Mouse (Mus musculus) liver, embryonic 14.5 days (tissue): Measurements from ENCODE around the gene Tox2. TPM values are rescaled to one million over a fixed set of nuclear protein-coding genes. Genes with fewer than 3 reads are reported as not detected.
A peak's percentile ranks its signal among the peaks of the same experiment; 100 is the strongest.

Source experiments
- ATAC-seq: fragments of 200-750 bp; cut with Nextera tagmentation; 2 replicates; pipeline ENCODE4 v1.8.0; 2017; ENCODE audit warnings: moderate number of reproducible peaks, mild to moderate bottlenecking, moderate library complexity; ENCODE audit not compliant: insufficient read depth
- DNase-seq, 3 experiments: peaks; one replicate each; pipeline ENCODE4 v3.0.0-alpha.2; 2012 to 2013; ENCODE audit warnings: low read depth in 3 of 3, low spot score in 3 of 3
- H3K27ac ChIP-seq: fragments of 300-500 bp; sonication (generic); 2 replicates; pipeline ENCODE4 v1.5.1; 2014; ENCODE audit warnings: moderate library complexity, mild to moderate bottlenecking, control low read depth, inconsistent platforms
- H3K27me3 ChIP-seq: fragments of 300-500 bp; sonication (generic); 2 replicates; pipeline ENCODE4 v1.6.1; 2014; ENCODE audit warnings: mild to moderate bottlenecking, low read length, moderate library complexity; ENCODE audit not compliant: control insufficient read depth, insufficient read depth
- H3K36me3 ChIP-seq: fragments of 300-500 bp; sonication (generic); replicated peaks from 2 replicates; pipeline ENCODE4 v1.6.1; 2014; ENCODE audit warnings: low read depth; ENCODE audit not compliant: control insufficient read depth, insufficient read depth
- H3K4me1 ChIP-seq, 2 experiments: fragments of 200-500 bp in 1 of 2; fragments of 300-500 bp in 1 of 2; sonication (generic) in 1 of 2; replicated peaks; 2 replicates each; pipeline ENCODE4 v1.6.1; 2012 to 2014; ENCODE audit warnings: antibody characterized with exemption in 1 of 2, inconsistent platforms in 1 of 2, low read length in 1 of 2; ENCODE audit not compliant: control insufficient read depth in 2 of 2, insufficient read depth in 2 of 2
- H3K4me2 ChIP-seq: fragments of 300-500 bp; sonication (generic); 2 replicates; pipeline ENCODE4 v1.6.1; 2014; ENCODE audit warnings: low read depth, mild to moderate bottlenecking, control low read depth, moderate library complexity
- H3K4me3 ChIP-seq, 2 experiments: fragments of 200-500 bp in 1 of 2; fragments of 300-500 bp in 1 of 2; sonication (generic) in 1 of 2; 2 replicates each; pipeline ENCODE4 v1.5.1; 2012 to 2014; ENCODE audit warnings: low read depth in 2 of 2, low read length in 2 of 2, mild to moderate bottlenecking in 2 of 2, control low read depth in 1 of 2, inconsistent platforms in 1 of 2, moderate library complexity in 1 of 2; ENCODE audit not compliant: insufficient read depth in 1 of 2
- H3K9ac ChIP-seq: fragments of 300-500 bp; sonication (generic); replicated peaks from 2 replicates; pipeline ENCODE4 v1.6.1; 2014; ENCODE audit warnings: mild to moderate bottlenecking, control low read depth, moderate library complexity
- H3K9me3 ChIP-seq: fragments of 300-500 bp; sonication (generic); 2 replicates; pipeline ENCODE4 v1.6.1; 2016; ENCODE audit warnings: low read length, mixed read lengths; ENCODE audit not compliant: control insufficient read depth
- CTCF ChIP-seq: IDR thresholded peaks from 2 replicates; pipeline ENCODE4 v1.5.1; 2016; ENCODE audit warnings: antibody characterized with exemption, low read depth, control low read depth
- EP300 ChIP-seq: IDR thresholded peaks from 2 replicates; pipeline ENCODE4 v1.6.1; 2016; ENCODE audit warnings: antibody characterized with exemption, low read depth
- WGBS: fragments of 180-500 bp; shearing (Covaris S2); extraction: QIAGEN DNeasy Blood & Tissue Kit; methylation state at CpG from one replicate; pipeline ENCODE4 v1.1.7; 2014; ENCODE audit not compliant: insufficient replicate concordance; 5-methylcytosine and 5-hydroxymethylcytosine counted together
- polyA plus RNA-seq, 2 experiments: library from polyadenylated mRNA; depleted of rRNA in 1 of 2; stranded (reverse) in 1 of 2; unstranded in 1 of 2; fragments of >200 nt; fragmentation: Nextera tagmentation in 1 of 2; extraction: Ambion mirVana in 1 of 2; gene quantifications; 2 replicates each; pipeline versions ENCODE4 v1.2.1 to v1.2.3; 2012 to 2014

The Tox2 gene
- polyA plus RNA-seq, 2 experiments = 0.25 to 0.71 TPM

DNA sequence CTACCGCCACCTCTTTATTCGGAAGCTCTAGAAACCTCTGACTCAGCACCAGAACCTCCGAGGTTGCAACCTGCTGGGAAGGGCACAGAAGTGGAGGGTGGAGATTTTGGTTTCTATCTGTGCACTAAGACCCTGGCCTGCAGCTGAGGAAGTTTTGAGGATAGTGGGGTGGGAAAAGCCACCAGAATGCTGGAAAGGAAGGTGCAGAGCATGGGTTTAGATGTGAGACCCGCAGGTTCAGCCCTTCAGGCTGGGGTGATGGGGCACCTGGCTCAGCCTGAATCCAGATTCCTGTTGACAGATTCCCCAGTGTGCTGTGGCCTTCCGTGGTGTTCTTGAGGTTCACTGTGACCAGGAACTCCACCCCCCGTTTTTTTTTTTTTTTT lies 2.3 kb downstream of the Tox2 start:
- Histone ChIP-seq H3K4me3 (no peak overlapping the region), H3K27me3 (peaks cover 44% of the 10 kb centered on the region), H3K9ac (no peak overlapping the region), H3K27ac (no peak overlapping the region), H3K4me1 (no peaks in the 10 kb centered on the region), H3K36me3 (no peaks in the 10 kb centered on the region), H3K4me2 (no peak overlapping the region), H3K9me3 (no peaks in the 10 kb centered on the region)
- no peak for ATAC-seq
- no peak for DNase-seq
- TF ChIP-seq EP300 = no peak
- TF ChIP-seq CTCF = no peak
- WGBS = 5% methylated on average over 6 of the region's 6 CpGs

DNA sequence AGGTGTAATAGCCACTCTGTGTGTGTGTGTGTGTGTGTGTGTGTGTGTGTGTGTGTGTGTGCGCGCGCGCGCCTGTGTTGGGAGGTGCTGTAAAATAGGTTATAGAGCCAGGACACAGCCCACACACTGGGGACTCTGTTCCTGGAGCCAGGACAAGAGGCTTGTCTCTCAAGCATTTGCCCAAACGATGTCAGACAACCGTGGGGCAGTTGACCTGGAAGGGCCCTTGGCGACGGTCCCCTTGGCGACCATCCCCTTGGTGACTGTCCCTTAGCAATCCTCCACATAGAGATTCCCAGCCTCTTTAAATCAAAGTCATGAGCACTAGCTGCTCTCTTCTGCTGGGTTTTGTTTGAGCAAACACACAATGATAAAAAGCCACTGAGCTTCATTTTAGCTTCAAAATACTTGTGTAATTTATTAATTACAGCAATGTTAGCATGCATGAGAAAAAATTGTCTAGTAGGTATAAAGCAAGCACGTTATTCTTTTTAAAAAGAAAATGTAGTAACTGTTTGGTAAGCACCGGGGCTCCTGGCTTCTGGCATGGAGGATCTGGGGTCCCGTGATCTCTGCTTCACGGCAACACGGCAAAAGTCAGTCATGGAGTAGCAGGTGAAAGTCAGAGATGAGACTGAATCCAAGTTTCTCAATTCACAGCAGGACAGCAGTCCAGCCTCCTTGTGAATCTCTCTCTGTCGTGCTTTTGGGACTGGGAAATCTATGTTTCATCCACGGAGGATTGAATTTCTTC lies 3.0 kb downstream of the Tox2 start:
- Histone ChIP-seq H3K9me3 (no peaks in the 10 kb centered on the region), H3K4me3 (no peak overlapping the region), H3K36me3 (no peaks in the 10 kb centered on the region), H3K9ac (no peak overlapping the region), H3K27ac (no peak overlapping the region), H3K27me3 (peaks cover 44% of the 10 kb centered on the region), H3K4me2 (no peak overlapping the region), H3K4me1 (no peaks in the 10 kb centered on the region)
- no peak for TF ChIP-seq CTCF
- TF ChIP-seq EP300 = no peak
- DNase-seq (no peak), ATAC-seq (no peak)
- WGBS = 56% methylated on average over 17 of the region's 17 CpGs

DNA sequence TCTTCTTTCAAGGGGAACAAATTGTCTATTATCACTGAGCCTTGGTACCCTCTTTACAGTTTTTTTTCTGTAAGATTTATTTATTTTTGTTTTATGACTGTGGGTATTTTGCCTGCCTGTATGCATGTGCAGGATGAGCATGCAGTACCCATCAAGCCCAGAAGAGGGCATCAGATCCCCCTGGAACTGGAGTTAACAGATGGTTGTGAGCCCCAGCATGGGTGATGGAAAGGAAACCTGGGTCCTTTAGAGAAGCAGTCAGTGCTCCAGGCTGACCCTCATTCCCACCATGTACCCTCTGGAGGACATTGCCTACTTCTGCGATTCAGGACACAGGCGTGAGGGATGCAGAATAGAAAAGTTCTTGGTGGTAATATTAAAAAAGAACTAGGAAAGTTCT lies 4.4 kb downstream of the Tox2 start:
- WGBS = 75% methylated on average over 2 of the region's 2 CpGs
- H3K9ac ChIP-seq = no peak overlapping the region
- no peaks in the 10 kb centered on the region for H3K4me1 ChIP-seq
- no peaks in the 10 kb centered on the region for H3K9me3 ChIP-seq
- no peak for ATAC-seq
- H3K36me3 ChIP-seq = no peaks in the 10 kb centered on the region
- H3K4me3 ChIP-seq = no peak overlapping the region
- H3K4me2 ChIP-seq = no peak overlapping the region
- TF ChIP-seq CTCF (peak; percentile 73), EP300 (no peak)
- peaks cover 39% of the 10 kb centered on the region for H3K27me3 ChIP-seq
- H3K27ac ChIP-seq = no peak overlapping the region
- no peak for DNase-seq

DNA sequence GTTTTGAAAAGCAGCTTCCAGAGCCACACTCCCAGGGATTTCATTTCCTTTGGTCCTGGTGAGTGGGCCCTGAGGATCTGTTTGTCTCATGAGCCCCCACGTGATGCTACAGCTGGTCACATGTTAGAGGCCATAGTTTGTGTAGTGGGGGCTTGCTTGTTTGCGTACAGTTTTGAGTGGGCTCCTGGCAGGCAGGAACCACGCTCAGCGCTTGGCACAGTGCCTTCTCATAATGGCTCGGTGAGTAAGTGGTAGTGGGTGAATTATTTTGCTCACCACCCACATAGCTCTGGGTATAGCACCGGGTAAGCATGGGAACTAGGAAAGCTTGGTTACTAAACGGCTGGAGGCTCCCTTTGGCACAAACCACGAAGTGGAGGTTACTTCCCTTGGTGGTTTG lies 6.2 kb downstream of the Tox2 start:
- H3K27me3 ChIP-seq = peaks cover 20% of the 10 kb centered on the region
- H3K36me3 ChIP-seq = no peaks in the 10 kb centered on the region
- no peak overlapping the region for H3K9ac ChIP-seq
- H3K9me3 ChIP-seq = no peaks in the 10 kb centered on the region
- TF ChIP-seq EP300 = no peak
- TF ChIP-seq CTCF = no peak
- DNase-seq (no peak), ATAC-seq (no peak)
- 54% methylated on average over 8 of the region's 8 CpGs for WGBS
- no peak overlapping the region for H3K4me2 ChIP-seq
- no peak overlapping the region for H3K27ac ChIP-seq
- no peaks in the 10 kb centered on the region for H3K4me1 ChIP-seq
- no peak overlapping the region for H3K4me3 ChIP-seq

DNA sequence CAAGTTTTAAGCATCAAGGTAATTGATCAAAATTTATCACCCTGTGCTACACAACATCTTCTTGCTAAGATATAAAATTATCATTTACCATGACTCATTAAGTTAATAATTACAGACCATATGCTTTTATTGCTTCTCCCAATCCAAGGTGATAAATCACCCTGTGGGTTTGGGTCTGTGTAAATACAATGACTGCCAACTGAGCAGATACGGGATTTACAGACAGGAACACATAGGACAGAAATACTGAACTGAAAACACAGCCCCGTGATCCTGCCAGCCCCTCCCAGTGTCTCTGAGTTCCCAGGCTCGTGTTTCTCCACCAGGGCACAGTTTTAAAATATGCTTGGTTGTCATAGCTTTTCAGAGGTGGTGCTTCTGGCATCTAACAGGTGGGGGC lies 10.2 kb downstream of the Tox2 start:
- no peaks in the 10 kb centered on the region for H3K9me3 ChIP-seq
- no peak overlapping the region for H3K4me2 ChIP-seq
- H3K36me3 ChIP-seq = no peaks in the 10 kb centered on the region
- TF ChIP-seq CTCF = no peak
- TF ChIP-seq EP300 = no peak
- H3K4me3 ChIP-seq = no peak overlapping the region
- WGBS = 28% methylated on average over 3 of the region's 3 CpGs
- ATAC-seq = no peak
- no peaks in the 10 kb centered on the region for H3K4me1 ChIP-seq
- H3K27ac ChIP-seq = no peak overlapping the region
- no peak for DNase-seq
- no peaks in the 10 kb centered on the region for H3K27me3 ChIP-seq
- H3K9ac ChIP-seq = no peak overlapping the region
